Comparison of ENCODE assay signal across 21 mouse cellular contexts in the genomic region with DNA sequence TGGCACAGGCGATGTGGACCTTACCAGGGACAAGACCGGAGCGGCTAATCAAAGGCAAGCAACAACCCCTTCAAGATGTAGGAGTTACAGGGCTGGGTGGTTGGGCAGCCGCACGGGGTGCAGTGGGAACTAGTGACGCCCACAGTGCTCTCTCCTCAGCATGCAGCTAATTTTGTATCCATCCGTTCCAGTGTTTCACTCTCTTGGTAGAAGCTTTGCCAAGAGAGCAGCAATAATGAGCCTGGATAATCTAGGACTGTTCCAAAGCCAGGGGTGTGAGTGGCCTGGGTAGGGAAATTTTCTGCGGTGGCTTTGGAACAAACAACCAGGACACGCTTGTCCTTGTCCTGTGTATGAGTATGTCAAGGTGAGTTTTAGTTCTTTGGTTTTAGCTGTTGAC. TPM values are rescaled to one million over a fixed set of nuclear protein-coding genes. Genes with fewer than 3 reads are reported as not detected.
DNase-seq lines count a peak whose midpoint lies in the region; ATAC-seq lines count a peak whose summit lies in the region.
"Had no signal": no experiment of that assay in that cellular context is flagged by ENCODE, and none has a peak within 500 bp of the region (broad histone marks: within the 10 kb centered on the region; RNA-seq: fewer than 3 reads in every experiment).

No protein-coding gene starts in this region.

- H3K27me3 ChIP-seq in forebrain, embryonic 10.5 days (ENCODE audit: poor library complexity, severe bottlenecking) = no peaks in the 10 kb centered on the region
- H3K27me3 ChIP-seq: limb, embryonic 12.5 days had no signal

- H3K4me3 ChIP-seq in forebrain, embryonic 10.5 days = no peak overlapping the region
- H3K4me3 ChIP-seq: limb, embryonic 12.5 days had no signal

- no peak overlapping the region for H3K27ac ChIP-seq in forebrain, embryonic 10.5 days
- H3K27ac ChIP-seq: limb, embryonic 12.5 days; macrophage had no signal

- H3K4me1 ChIP-seq in forebrain, embryonic 10.5 days = no peaks in the 10 kb centered on the region
- H3K4me1 ChIP-seq: limb, embryonic 12.5 days had no signal

- no peaks in the 10 kb centered on the region for H3K9me3 ChIP-seq in forebrain, embryonic 10.5 days
- H3K9me3 ChIP-seq: limb, embryonic 12.5 days had no signal

- peak; percentile 92 for ATAC-seq in frontal cortex, adult (ENCODE audit: low TSS enrichment)
- ATAC-seq: activated CD4-positive, CD25-positive, alpha-beta regulatory T cell, adult 4 months; forebrain, embryonic 16.5 days; intestine, postnatal 0 days; liver, postnatal 0 days; lung, postnatal 0 days had no signal

- peaks cover 18% of the 10 kb centered on the region for H3K36me3 ChIP-seq in forebrain, embryonic 10.5 days (replicated peaks)

- whole genome bisulfite sequencing in forebrain, embryonic 10.5 days = 98% methylated on average over 9 of the region's 9 CpGs

- DNase-seq in frontal cortex, postnatal 25 days (ENCODE audit: low spot score in 2 of 2) = no peak
- peak; percentile 46 for DNase-seq in layer of hippocampus, adult 9-11 months
- DNase-seq in layer of hippocampus, postnatal 10 days (ENCODE audit: low spot score in 2 of 2) = no peak
- DNase-seq in right cerebral cortex, postnatal 25 days = peak; percentile 30
- DNase-seq in right cerebral cortex, postnatal 4 days = no peak
- no peak for DNase-seq in forebrain, embryonic 10.5 days (ENCODE audit: extremely low spot score, low spot score)
- DNase-seq: adrenal gland, postnatal 10 days; cerebellum, adult 8-10 months; cerebellum, postnatal 36 days; gastrocnemius, postnatal 10 days; kidney, postnatal 25 days; liver, postnatal 0 days; thymus, postnatal 25 days had no signal

RNA-seq across cellular contexts. Expression of a gene that starts 51.3 kb away (rescaled TPM):
- total RNA-seq in layer of hippocampus, postnatal 10 days (2021) = 10 to 100 TPM; 84.4 to 89.2 TPM
- polyA plus RNA-seq in forebrain, embryonic 10.5 days (2016; fragmentation: Nextera tagmentation; extraction: Ambion mirVana) = 9.0 and 10.5 TPM in 2 replicates
- total RNA-seq: granulocyte monocyte progenitor cell, adult 5-6 weeks had no signal
- polyA plus RNA-seq: activated CD4-positive, CD25-positive, alpha-beta regulatory T cell, adult 4 months; liver, postnatal 0 days; macrophage had no signal

Comparison
In these comparisons a context has a peak if more than half of its experiments do, and no peak if none do; other contexts are left out.
1. DNase-seq: peak in layer of hippocampus, adult 9-11 months (single experiment) and right cerebral cortex, postnatal 25 days (single experiment); none in frontal cortex, postnatal 25 days (0 of 2), layer of hippocampus, postnatal 10 days (0 of 2), right cerebral cortex, postnatal 4 days (single experiment) and forebrain, embryonic 10.5 days (single experiment).